Mouse (Mus musculus) kidney, adult 2 months (tissue): ENCODE measurements at regions not wholly inside any gene's neighbourhood (a gene's known extent, or its start where the extent isn't known, plus 50 kb on each side); places are given as distances from the start of the nearest gene placed in this dataset.

ENCODE experiments used
- DNase-seq: peaks from one replicate; pipeline ENCODE4 v3.0.0; 2021
- H3K27ac ChIP-seq: fragments of 200-500 bp; 2 replicates; pipeline ENCODE4 v1.5.1; 2012; ENCODE audit warnings: low read depth, low read length, control low read depth, inconsistent platforms; ENCODE audit not compliant: insufficient read depth
- H3K27me3 ChIP-seq: fragments of 200-500 bp; replicated peaks from 2 replicates; pipeline ENCODE4 v1.6.1; 2012; ENCODE audit warnings: mild to moderate bottlenecking, moderate library complexity, low read length, inconsistent platforms; ENCODE audit not compliant: control insufficient read depth, insufficient read depth
- H3K36me3 ChIP-seq: fragments of 200-500 bp; 2 replicates; pipeline ENCODE4 v1.6.1; 2012; ENCODE audit warnings: mild to moderate bottlenecking, moderate library complexity, low read length, inconsistent platforms; ENCODE audit not compliant: control insufficient read depth, insufficient read depth
- H3K4me1 ChIP-seq: fragments of 200-500 bp; 2 replicates; pipeline ENCODE4 v1.6.1; 2011; ENCODE audit warnings: low read length; ENCODE audit not compliant: control insufficient read depth, insufficient read depth
- H3K4me3 ChIP-seq: fragments of 200-500 bp; 2 replicates; pipeline ENCODE4 v1.5.1; 2011; ENCODE audit warnings: mild to moderate bottlenecking, low read depth, low read length, control low read depth; ENCODE audit not compliant: insufficient read depth
- CTCF ChIP-seq: fragments of 200-500 bp; conservative IDR thresholded peaks from 2 replicates; pipeline ENCODE4 v1.5.1; 2011; ENCODE audit warnings: low read depth, mild to moderate bottlenecking, control low read depth, low read length, moderate library complexity, mixed read lengths; ENCODE audit not compliant: insufficient read depth, insufficient read length
- POLR2A ChIP-seq: fragments of 200-500 bp; IDR thresholded peaks from one replicate; pipeline ENCODE4 v1.6.1; 2011; ENCODE audit warnings: low read depth, low read length, control low read depth
- WGBS: fragments of 180-500 bp; shearing (Covaris S2); methylation state at CpG from one replicate; pipeline ENCODE4 v1.1.7; 2018; 5-methylcytosine and 5-hydroxymethylcytosine counted together

GRCm38 (mm10) chr3:35027898-35028297, 377.7 kb downstream of the Sox2 start:
- Histone ChIP-seq H3K4me1 (no peaks in the 10 kb centered on the region), H3K27ac (no peak overlapping the region), H3K4me3 (no peak overlapping the region), H3K36me3 (no peaks in the 10 kb centered on the region), H3K27me3 (no peaks in the 10 kb centered on the region)
- no peak for TF ChIP-seq CTCF
- TF ChIP-seq POLR2A: no peak
- 22% methylated on average over 5 of the region's 5 CpGs for WGBS
- DNase-seq: no peak

- Histone ChIP-seq H3K36me3 (no peaks in the 10 kb centered on the region), H3K4me1 (no peaks in the 10 kb centered on the region), H3K27ac (no peak overlapping the region), H3K4me3 (no peak overlapping the region), H3K27me3 (no peaks in the 10 kb centered on the region)
- no peak for TF ChIP-seq CTCF
- no peak for TF ChIP-seq POLR2A
- no peak for DNase-seq
- WGBS: 86% methylated on average over 8 of the region's 8 CpGs
These were observed 379.7 kb downstream of the Sox2 start for GRCm38 (mm10) chr3:35029924-35030323.

GRCm38 (mm10) chr3:35033587-35033986, 383.4 kb downstream of the Sox2 start:
- no peak for TF ChIP-seq CTCF
- TF ChIP-seq POLR2A: no peak
- H3K36me3 ChIP-seq: no peaks in the 10 kb centered on the region
- H3K4me1 ChIP-seq: no peaks in the 10 kb centered on the region
- 47% methylated on average over 8 of the region's 8 CpGs for WGBS
- no peaks in the 10 kb centered on the region for H3K27me3 ChIP-seq
- no peak overlapping the region for H3K27ac ChIP-seq
- DNase-seq: no peak
- H3K4me3 ChIP-seq: no peak overlapping the region

GRCm38 (mm10) chr3:35035234-35035633, 385.0 kb downstream of the Sox2 start:
- 60% methylated on average over 7 of the region's 7 CpGs for WGBS
- H3K4me3 ChIP-seq: no peak overlapping the region
- no peaks in the 10 kb centered on the region for H3K4me1 ChIP-seq
- H3K36me3 ChIP-seq: no peaks in the 10 kb centered on the region
- no peak for DNase-seq
- TF ChIP-seq POLR2A (no peak), CTCF (no peak)
- no peaks in the 10 kb centered on the region for H3K27me3 ChIP-seq
- H3K27ac ChIP-seq: no peak overlapping the region

GRCm38 (mm10) chr3:35043705-35044104, 393.5 kb downstream of the Sox2 start:
- WGBS: 70% methylated on average over 2 of the region's 2 CpGs
- Histone ChIP-seq H3K4me3 (no peak overlapping the region), H3K36me3 (no peaks in the 10 kb centered on the region), H3K4me1 (no peaks in the 10 kb centered on the region), H3K27me3 (no peaks in the 10 kb centered on the region), H3K27ac (no peak overlapping the region)
- TF ChIP-seq POLR2A (no peak), CTCF (no peak)
- no peak for DNase-seq

- DNase-seq: no peak
- H3K27me3 ChIP-seq: no peaks in the 10 kb centered on the region
- no peak overlapping the region for H3K4me3 ChIP-seq
- no peaks in the 10 kb centered on the region for H3K4me1 ChIP-seq
- no peak overlapping the region for H3K27ac ChIP-seq
- no peaks in the 10 kb centered on the region for H3K36me3 ChIP-seq
- no peak for TF ChIP-seq POLR2A
- no peak for TF ChIP-seq CTCF
- WGBS: 62% methylated on average over 4 of the region's 4 CpGs
These were observed 409.2 kb downstream of the Sox2 start for GRCm38 (mm10) chr3:35059438-35059837.

- Histone ChIP-seq H3K27me3 (no peaks in the 10 kb centered on the region), H3K36me3 (no peaks in the 10 kb centered on the region), H3K4me3 (no peak overlapping the region), H3K27ac (no peak overlapping the region), H3K4me1 (no peaks in the 10 kb centered on the region)
- WGBS: 63% methylated on average over 10 of the region's 10 CpGs
- DNase-seq: no peak
- TF ChIP-seq POLR2A: no peak
- no peak for TF ChIP-seq CTCF
These were observed 409.8 kb downstream of the Sox2 start for GRCm38 (mm10) chr3:35060042-35060441.

GRCm38 (mm10) chr3:35066824-35067223, 416.6 kb downstream of the Sox2 start:
- no peak for TF ChIP-seq POLR2A
- no peak for TF ChIP-seq CTCF
- Histone ChIP-seq H3K4me1 (no peaks in the 10 kb centered on the region), H3K27ac (no peak overlapping the region), H3K27me3 (no peaks in the 10 kb centered on the region), H3K4me3 (no peak overlapping the region), H3K36me3 (no peaks in the 10 kb centered on the region)
- 43% methylated on average over 9 of the region's 9 CpGs for WGBS
- DNase-seq: no peak
